Mouse (Mus musculus): ENCODE results near the gene Gucy1a1. TPM values are rescaled to one million over a fixed set of nuclear protein-coding genes. Genes with fewer than 3 reads are reported as not detected.
A peak's percentile ranks its signal among the peaks of the same experiment; 100 is the strongest.

Gene Gucy1a1
- total RNA-seq, 2 experiments from 2014 or later = 69.2 to 89.4 TPM

DNA sequence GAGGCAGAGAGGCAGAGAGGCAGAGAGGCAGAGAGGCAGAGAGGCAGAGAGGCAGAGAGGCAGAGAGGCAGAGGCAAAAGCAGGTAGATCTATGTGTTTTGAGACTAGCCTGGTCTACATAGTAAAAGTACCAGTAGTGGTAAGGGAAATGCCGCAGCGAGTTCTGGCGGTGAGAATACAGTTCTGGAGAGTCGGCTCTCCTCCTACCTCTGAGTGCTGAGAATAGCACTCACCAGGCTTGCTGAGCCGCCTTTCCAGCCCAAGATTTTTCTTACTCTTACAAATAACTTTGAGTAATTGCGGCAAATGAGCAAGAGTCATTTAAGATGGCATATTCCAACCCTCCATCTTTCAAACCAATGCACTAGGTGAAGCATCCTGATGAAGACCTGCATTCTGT is 46.5 kb downstream of the Gucy1a1 start:
- intact Hi-C loops (cut with DNase I) = no loop called here
- peak in 1 of 2 experiments; percentile 74 for DNase-seq (ENCODE audit: low spot score in 2 of 2)

GRCm38 (mm10) chr3:82096801-82097200 is 48.8 kb downstream of the Gucy1a1 start:
- DNase-seq (ENCODE audit: low spot score in 2 of 2) = no peak
- intact Hi-C loops (cut with DNase I) = no loop called here

- intact Hi-C loops (cut with DNase I) = loop anchor here (5.0 kb wide), 1 partner anchor 68 kb away; no protein-coding TSS in a partner anchor
- peak; percentile 86 to 97 for DNase-seq (ENCODE audit: low spot score in 2 of 2)
These were observed 71.3 kb downstream of the Gucy1a1 start, which contains the start of gene Gucy1b1 for GRCm38 (mm10) chr3:82074201-82074851. Gene Gucy1b1, minus strand, starts transcription at chr3:82074689.

GRCm38 (mm10) chr3:82073741-82074181 is 71.8 kb downstream of the Gucy1a1 start:
- DNase-seq (ENCODE audit: low spot score in 2 of 2) = peak; percentile 75 to 80
- intact Hi-C loops (cut with DNase I) = loop anchor here (5.0 kb wide), 1 partner anchor 69 kb away; no protein-coding TSS in a partner anchor

GRCm38 (mm10) chr3:82067830-82068229 is 77.8 kb downstream of the Gucy1a1 start:
- no peak for DNase-seq (ENCODE audit: low spot score in 2 of 2)
- intact Hi-C loops (cut with DNase I) = no loop called here

GRCm38 (mm10) chr3:82061402-82062180 is 84.0 kb downstream of the Gucy1a1 start:
- no peak for DNase-seq (ENCODE audit: low spot score in 2 of 2)
- intact Hi-C loops (cut with DNase I) = no loop called here

DNA sequence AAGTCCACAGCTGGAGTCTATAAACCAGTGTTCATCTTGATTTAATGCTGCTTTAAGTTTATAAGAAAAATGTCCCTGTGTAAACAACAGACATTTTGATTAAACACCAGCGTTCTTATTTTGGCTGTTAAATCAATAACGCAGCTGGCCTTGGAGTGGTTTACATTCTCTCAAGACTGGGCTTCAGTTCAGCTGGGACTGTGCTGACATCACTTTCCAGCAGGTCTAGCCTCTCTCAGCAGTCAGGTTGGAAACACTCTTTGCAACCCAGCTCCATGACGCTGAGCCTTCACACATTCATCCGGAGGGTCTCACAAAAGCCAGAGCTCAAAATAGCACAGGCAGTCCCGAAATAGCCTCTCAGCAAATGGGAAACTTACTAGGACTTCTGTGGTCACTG is 88.4 kb downstream of the Gucy1a1 start:
- DNase-seq (ENCODE audit: low spot score in 2 of 2) = no peak
- intact Hi-C loops (cut with DNase I) = no loop called here

DNA sequence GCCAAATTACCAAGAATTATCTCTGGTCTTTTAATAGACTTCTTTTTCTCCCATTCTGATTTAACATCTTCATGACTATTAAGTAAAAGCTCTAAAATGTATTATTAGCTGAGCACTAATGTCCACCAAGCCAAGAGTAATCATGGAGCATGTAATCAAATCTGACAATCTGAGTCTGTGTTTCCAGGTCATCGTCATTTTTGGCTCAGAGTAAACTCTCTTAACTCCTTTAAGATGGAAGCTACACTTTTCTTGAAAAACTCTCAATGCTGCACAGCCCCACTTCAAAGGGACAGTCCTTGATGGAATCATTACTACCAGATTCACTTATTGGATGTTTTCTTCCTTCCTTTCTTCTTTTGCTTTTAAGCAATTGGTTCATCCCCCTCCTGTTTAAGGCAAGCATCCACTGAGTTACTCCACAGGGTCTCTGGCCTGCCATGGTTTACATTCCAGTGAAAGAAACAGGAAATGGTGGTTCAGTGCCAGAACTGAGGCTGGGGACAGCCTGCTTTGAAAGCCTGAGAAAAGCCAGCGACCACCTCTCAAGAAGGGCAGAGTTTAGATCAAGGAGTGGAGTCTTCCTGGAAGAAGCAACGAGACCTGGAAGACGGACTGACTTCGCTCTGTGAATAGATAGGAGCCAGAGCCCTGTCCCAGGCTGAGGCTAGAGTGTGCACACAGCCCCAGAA is 91.2 kb downstream of the Gucy1a1 start:
- intact Hi-C loops (cut with DNase I) = no loop called here
- no peak for DNase-seq (ENCODE audit: low spot score in 2 of 2)

- DNase-seq (ENCODE audit: low spot score in 2 of 2) = no peak
- intact Hi-C loops (cut with DNase I) = no loop called here
These were observed 93.6 kb downstream of the Gucy1a1 start for GRCm38 (mm10) chr3:82052029-82052428.

- peak in 1 of 2 experiments; percentile 39 for DNase-seq (ENCODE audit: low spot score in 2 of 2)
- intact Hi-C loops (cut with DNase I) = no loop called here
These were observed 94.1 kb downstream of the Gucy1a1 start for GRCm38 (mm10) chr3:82051468-82051867.

DNA sequence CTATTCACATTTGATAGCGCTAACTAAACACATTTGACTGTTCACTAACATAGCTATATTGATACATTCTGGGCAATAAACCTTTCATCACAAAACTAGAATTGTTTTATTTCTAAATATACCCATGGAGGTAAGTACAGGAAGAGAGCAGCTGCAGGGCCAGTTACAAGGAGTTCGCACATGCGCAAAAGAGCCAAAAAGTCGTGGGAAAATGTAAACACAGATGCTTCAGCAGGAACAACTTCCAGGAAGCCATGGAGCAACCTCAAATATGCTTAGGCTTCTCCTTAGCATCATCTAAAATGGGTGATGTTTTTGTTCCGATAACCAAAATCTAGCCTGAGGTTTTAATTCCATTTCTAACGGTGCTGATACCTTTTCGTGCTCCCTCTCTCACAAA is 96.9 kb downstream of the Gucy1a1 start:
- peak in 1 of 2 experiments; percentile 37 for DNase-seq (ENCODE audit: low spot score in 2 of 2)
- intact Hi-C loops (cut with DNase I) = loop anchor here (5.0 kb wide), 2 partner anchors 224 to 304 kb away; no protein-coding TSS in a partner anchor

- no peak for DNase-seq (ENCODE audit: low spot score in 2 of 2)
- intact Hi-C loops (cut with DNase I) = loop anchor here (5.0 kb wide), 2 partner anchors 224 to 304 kb away; no protein-coding TSS in a partner anchor
These were observed 97.5 kb downstream of the Gucy1a1 start for GRCm38 (mm10) chr3:82048078-82048477.

DNA sequence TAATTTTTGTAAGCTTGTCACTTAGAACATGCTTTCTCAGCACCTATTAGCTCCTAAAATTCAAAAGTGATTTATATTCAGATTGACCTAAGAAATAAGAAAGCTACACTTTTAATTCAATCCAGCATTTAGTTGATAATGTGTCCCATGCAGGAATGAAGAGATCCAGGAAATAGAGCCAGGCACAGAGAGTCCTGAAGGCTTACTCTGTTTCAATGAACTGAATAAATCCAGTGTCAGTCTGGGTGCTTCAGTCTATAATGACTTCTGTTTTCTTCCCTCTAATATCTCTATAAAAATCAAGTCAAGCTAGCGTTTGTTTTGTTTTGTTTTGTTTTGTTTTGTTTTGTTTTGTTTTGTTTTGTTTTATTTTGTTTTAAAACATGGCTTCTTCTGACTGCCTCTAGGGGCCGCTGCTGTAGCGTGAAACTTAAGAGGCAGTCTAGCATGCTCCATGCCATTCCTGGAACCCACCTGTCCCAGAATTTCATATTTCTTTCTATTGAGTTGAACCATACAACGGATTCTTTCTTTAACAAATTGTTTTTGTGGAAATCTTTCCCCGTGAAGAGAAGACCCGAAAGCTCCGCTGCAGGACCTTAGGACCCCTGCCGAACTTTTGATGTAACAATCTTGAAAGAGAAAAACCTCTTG is 98.4 kb downstream of the Gucy1a1 start:
- DNase-seq (ENCODE audit: low spot score in 2 of 2) = peak in 1 of 2 experiments; percentile 59
- intact Hi-C loops (cut with DNase I) = loop anchor here (1.0 to 5.0 kb wide), 3 partner anchors 225 to 305 kb away; no protein-coding TSS in a partner anchor

DNA sequence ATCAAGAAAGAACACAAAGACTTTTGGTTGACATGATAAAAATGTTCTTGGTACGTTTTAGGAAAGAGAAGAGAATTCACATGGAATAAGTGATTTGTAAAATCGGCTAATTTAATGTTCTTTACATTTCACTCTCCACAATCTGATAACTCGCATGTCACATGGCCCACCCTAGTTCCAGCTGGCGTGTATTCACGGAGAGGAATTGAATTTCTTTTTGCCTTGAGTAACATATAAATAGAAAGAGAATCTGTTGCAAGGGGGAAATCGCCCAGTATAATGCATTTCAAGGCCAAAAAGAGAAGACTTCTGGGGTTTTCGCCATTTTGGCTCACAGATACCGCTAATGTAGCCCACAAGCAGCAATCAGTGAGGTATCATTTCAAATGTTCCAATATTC is 99.5 kb downstream of the Gucy1a1 start:
- intact Hi-C loops (cut with DNase I) = loop anchor here (5.0 kb wide), 2 partner anchors 226 to 306 kb away; no protein-coding TSS in a partner anchor
- peak in 1 of 2 experiments; percentile 77 for DNase-seq (ENCODE audit: low spot score in 2 of 2)

GRCm38 (mm10) chr3:82044902-82045301 is 100.7 kb downstream of the Gucy1a1 start:
- no peak for DNase-seq (ENCODE audit: low spot score in 2 of 2)
- intact Hi-C loops (cut with DNase I) = loop anchor here (5.0 kb wide), 2 partner anchors 227 to 307 kb away; no protein-coding TSS in a partner anchor

DNA sequence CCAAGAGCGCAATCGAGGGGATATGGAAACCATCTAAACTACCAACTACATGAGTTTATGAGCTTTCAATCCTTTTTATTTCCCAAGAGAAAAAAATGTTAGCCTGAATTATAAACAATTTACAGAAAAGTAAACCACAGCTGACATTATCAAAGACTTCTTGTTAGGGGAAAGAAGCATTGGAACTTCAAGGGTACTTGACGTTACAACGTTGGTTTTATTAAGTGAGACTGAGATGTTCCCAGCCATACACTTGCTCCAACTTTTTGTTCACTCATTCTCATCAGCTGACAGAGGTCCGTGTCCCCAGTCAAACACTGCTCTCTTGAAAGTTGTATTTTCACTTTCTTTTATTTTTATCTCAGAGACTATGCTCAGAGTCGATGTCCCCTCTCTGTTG is 101.9 kb downstream of the Gucy1a1 start:
- intact Hi-C loops (cut with DNase I) = no loop called here
- DNase-seq (ENCODE audit: low spot score in 2 of 2) = no peak

All from left cerebral cortex, postnatal 25 days (tissue).